Mouse (Mus musculus) ES-Bruce4 (cell line): ENCODE results near the gene Dspp. TPM values are rescaled to one million over a fixed set of nuclear protein-coding genes. Genes with fewer than 3 reads are reported as not detected.

ENCODE experiments used
- H3K27ac ChIP-seq: 2 replicates; pipeline ENCODE4 v1.5.1; 2012; ENCODE audit warnings: low read length, inconsistent platforms; ENCODE audit not compliant: insufficient read depth
- H3K27me3 ChIP-seq: 2 replicates; pipeline ENCODE4 v1.6.1; 2012; ENCODE audit warnings: mild to moderate bottlenecking, low read length, inconsistent platforms; ENCODE audit not compliant: control insufficient read depth, poor library complexity, insufficient read depth, severe bottlenecking
- H3K36me3 ChIP-seq: 2 replicates; pipeline ENCODE4 v1.6.1; 2012; ENCODE audit warnings: inconsistent platforms, mild to moderate bottlenecking, low read length, moderate library complexity; ENCODE audit not compliant: control insufficient read depth, poor library complexity, insufficient read depth, severe bottlenecking
- H3K4me1 ChIP-seq: one replicate; pipeline ENCODE4 v1.8.1; 2011; ENCODE audit warnings: low read length; ENCODE audit not compliant: control insufficient read depth, insufficient read depth
- H3K4me3 ChIP-seq: 2 replicates; pipeline ENCODE4 v1.5.1; 2011; ENCODE audit warnings: low read depth, mild to moderate bottlenecking, low read length
- H3K9ac ChIP-seq: 2 replicates; pipeline ENCODE4 v1.6.1; 2012; ENCODE audit warnings: low read depth, mild to moderate bottlenecking, inconsistent platforms; ENCODE audit not compliant: poor library complexity, severe bottlenecking
- H3K9me3 ChIP-seq: replicated peaks from 2 replicates; pipeline ENCODE4 v1.6.1; 2012; ENCODE audit warnings: mild to moderate bottlenecking, low read length, inconsistent platforms; ENCODE audit not compliant: control insufficient read depth, poor library complexity, insufficient read depth, severe bottlenecking
- CTCF ChIP-seq: IDR thresholded peaks from one replicate; pipeline ENCODE4 v1.8.1; 2011; ENCODE audit warnings: low read depth, low read length
- EP300 ChIP-seq: IDR thresholded peaks from 2 replicates; pipeline ENCODE4 v1.6.1; 2011; ENCODE audit warnings: low read depth, low read length; ENCODE audit not compliant: insufficient read depth
- POLR2A ChIP-seq: IDR thresholded peaks from one replicate; pipeline ENCODE4 v1.8.1; 2011; ENCODE audit warnings: low read length; ENCODE audit not compliant: insufficient read depth
- polyA plus RNA-seq: library from polyadenylated mRNA; stranded (reverse); fragments of >200 nt; gene quantifications from 2 replicates; pipeline ENCODE4 v1.2.4, GENCODE M21; 2011; ENCODE audit warnings: low read depth; ENCODE audit not compliant: missing spikeins, insufficient read depth, insufficient read length

Dspp gene
- polyA plus RNA-seq, 1 experiment = not detected

DNA sequence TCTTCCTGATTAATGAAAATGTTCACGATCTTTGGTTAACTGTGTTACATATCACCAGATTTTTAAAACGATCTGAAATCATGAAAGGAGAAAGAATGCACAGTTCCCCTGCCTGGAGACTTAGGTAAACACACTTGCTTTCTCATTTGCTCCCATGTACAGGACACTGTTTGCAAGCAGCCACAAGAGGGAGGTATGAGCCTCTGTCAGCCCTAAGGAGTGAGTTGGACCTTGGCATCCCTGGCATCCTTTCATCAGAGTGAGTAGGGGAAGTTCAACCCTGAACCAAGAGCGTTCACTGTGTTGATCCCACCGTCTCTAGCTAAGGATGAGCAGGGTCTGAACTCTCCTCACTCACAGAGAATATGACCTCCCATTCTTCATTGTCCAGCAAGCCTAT lies 39.0 kb upstream of the Dspp start:
- Histone ChIP-seq H3K27ac (no peak overlapping the region), H3K27me3 (no peaks in the 10 kb centered on the region), H3K4me1 (no peaks in the 10 kb centered on the region), H3K36me3 (no peaks in the 10 kb centered on the region), H3K9me3 (no peaks in the 10 kb centered on the region), H3K9ac (no peak overlapping the region), H3K4me3 (no peak overlapping the region)
- TF ChIP-seq CTCF (peak; percentile 22), POLR2A (no peak), EP300 (no peak)

DNA sequence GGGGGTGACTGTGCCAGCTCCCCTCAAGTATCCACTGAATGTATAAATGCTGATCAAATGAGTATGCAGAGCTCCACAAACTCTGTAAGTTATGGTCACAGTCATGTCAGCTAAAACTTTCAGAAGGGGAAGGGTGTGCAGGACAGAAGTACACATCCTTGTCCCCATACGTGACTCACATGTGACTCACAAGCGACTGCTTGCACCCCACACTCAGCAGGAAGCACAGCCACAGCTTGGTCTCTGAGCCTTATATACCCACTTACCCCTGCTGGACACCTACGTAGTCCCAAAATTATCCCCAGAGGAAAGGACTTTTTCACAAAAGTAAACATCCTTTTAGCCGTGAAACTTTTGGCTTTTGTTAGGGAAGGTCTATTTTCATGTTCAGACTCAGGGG lies 36.8 kb upstream of the Dspp start:
- Histone ChIP-seq H3K9me3 (no peaks in the 10 kb centered on the region), H3K4me1 (no peaks in the 10 kb centered on the region), H3K36me3 (no peaks in the 10 kb centered on the region), H3K4me3 (no peak overlapping the region), H3K27me3 (no peaks in the 10 kb centered on the region), H3K27ac (no peak overlapping the region), H3K9ac (no peak overlapping the region)
- no peak for TF ChIP-seq EP300
- TF ChIP-seq CTCF = no peak
- TF ChIP-seq POLR2A = no peak

DNA sequence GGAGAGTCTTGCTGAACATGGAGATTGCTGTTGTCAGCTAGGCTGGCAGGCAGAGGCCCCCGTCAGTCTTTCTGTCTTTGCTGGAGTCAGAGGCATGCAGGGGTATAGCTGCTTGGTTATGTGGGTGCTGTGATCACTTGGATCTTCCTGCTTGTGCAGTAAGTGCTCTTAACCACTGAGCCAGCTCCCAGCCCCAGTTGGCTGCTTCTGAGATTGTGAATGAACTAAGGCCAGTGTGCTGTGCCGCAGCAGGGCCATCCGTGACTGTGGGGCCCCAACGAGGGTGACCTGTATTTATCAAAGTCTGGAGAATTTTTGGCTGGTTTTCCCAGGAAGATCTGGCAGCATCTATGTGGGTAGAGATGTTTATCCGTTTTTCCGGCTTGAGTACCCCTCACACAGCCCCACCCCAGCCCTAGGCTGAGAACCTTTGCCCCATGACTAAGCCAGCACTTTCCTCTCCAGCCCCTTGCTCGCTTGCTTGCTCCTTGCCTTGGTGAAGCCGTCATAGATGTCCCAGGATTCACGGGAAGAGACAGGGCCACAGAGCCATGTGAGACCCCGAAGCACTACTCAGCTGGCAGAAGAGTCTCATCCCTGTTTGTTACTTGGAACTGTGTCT lies 32.5 kb upstream of the Dspp start:
- H3K9me3 ChIP-seq = no peaks in the 10 kb centered on the region
- H3K27me3 ChIP-seq = no peaks in the 10 kb centered on the region
- H3K4me1 ChIP-seq = no peaks in the 10 kb centered on the region
- no peaks in the 10 kb centered on the region for H3K36me3 ChIP-seq
- H3K4me3 ChIP-seq = no peak overlapping the region
- H3K9ac ChIP-seq = no peak overlapping the region
- TF ChIP-seq CTCF (no peak), EP300 (no peak), POLR2A (no peak)
- no peak overlapping the region for H3K27ac ChIP-seq

DNA sequence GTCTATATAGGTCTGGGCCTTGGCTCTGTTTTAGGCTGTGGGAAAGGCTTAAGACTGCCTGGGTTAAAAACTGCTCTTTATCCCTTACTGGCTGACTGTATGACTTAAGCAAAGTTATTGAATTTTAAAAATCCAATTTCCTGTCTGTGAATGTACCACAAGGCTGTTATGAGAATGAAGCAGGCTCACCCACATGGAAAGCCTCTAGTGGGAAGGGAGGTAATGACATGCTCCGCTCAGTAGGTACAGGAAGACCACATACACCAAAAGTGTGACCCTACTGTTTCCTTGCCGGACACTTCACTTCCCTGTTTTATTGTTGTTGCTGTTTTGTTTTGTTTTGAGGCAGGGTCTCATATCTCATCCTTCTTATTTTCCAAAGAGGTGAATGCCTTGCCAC lies 29.4 kb upstream of the Dspp start:
- Histone ChIP-seq H3K9me3 (no peaks in the 10 kb centered on the region), H3K4me1 (no peaks in the 10 kb centered on the region), H3K27me3 (no peaks in the 10 kb centered on the region), H3K27ac (no peak overlapping the region), H3K4me3 (no peak overlapping the region), H3K9ac (no peak overlapping the region), H3K36me3 (no peaks in the 10 kb centered on the region)
- TF ChIP-seq CTCF (no peak), EP300 (no peak), POLR2A (no peak)

DNA sequence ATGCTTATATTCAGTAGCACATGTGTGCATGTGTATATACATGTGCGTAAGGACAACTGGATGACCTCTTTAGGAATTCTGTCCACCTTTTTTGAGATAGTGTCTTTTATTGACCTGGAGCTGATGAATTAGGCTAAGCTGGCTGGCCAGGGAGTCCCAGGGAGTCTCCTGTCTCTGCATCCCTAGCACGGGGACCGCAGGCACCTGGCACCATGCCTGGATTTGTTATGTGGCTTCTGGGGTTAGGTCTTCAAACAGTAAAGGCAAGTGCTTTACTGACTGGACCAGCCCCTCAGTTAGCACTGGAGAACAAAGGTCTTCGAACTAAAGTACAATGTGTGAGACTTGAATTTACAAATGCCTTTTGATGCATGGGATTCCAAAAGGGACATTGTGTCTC lies 26.5 kb upstream of the Dspp start:
- H3K4me1 ChIP-seq = no peaks in the 10 kb centered on the region
- H3K9me3 ChIP-seq = no peaks in the 10 kb centered on the region
- no peak overlapping the region for H3K4me3 ChIP-seq
- H3K9ac ChIP-seq = no peak overlapping the region
- no peaks in the 10 kb centered on the region for H3K36me3 ChIP-seq
- no peaks in the 10 kb centered on the region for H3K27me3 ChIP-seq
- no peak overlapping the region for H3K27ac ChIP-seq
- TF ChIP-seq CTCF = no peak
- TF ChIP-seq EP300 = no peak

DNA sequence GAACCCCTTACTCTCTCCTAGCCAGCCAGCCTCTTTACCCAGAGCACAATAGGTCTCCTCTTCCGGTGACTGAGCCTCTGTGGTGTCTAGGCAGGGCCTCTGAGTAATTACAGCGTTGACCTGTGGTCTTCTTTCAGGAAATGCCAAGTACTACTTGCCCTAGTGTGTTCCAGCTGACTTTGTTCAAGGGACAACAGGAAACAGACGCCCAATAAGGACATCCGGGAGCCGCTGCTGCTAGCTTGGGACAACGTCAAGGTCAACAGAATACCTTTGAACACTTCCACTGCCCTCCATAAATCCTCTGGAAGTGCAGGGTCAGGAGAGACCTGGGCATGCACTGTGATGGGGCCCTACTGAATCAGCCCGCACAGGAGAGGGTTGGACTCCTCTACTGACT lies 21.2 kb upstream of the Dspp start:
- Histone ChIP-seq H3K36me3 (no peaks in the 10 kb centered on the region), H3K27me3 (no peaks in the 10 kb centered on the region), H3K4me1 (no peaks in the 10 kb centered on the region), H3K9me3 (no peaks in the 10 kb centered on the region), H3K27ac (no peak overlapping the region), H3K4me3 (no peak overlapping the region), H3K9ac (no peak overlapping the region)
- no peak for TF ChIP-seq POLR2A
- no peak for TF ChIP-seq CTCF
- no peak for TF ChIP-seq EP300

DNA sequence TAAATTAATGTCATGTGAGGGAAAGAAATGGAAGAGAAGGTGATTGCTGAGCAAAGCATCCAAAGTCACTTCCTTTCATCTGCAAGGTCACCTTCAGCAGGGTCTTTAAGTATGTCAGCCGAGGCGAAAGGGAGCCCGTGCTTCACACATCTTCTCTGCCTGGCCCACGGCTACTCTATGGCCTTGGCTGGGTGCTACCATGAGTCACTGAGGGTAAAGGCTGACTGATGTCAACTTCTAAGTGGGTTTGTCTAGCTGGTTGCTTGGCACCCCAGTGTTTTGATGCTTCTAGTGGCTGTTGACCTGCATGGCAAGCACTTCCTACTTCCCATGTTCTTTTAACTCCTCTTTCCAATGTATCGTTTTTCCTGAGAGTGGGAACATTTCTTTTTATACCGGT lies 20.3 kb upstream of the Dspp start:
- no peak for TF ChIP-seq EP300
- TF ChIP-seq POLR2A = no peak
- TF ChIP-seq CTCF = no peak
- H3K4me1 ChIP-seq = no peaks in the 10 kb centered on the region

More for the DNA sequence above, 20.3 kb upstream of the Dspp start:
- no peak overlapping the region for H3K4me3 ChIP-seq
- no peaks in the 10 kb centered on the region for H3K9me3 ChIP-seq
- H3K27ac ChIP-seq = no peak overlapping the region
- H3K36me3 ChIP-seq = no peaks in the 10 kb centered on the region
- H3K27me3 ChIP-seq = no peaks in the 10 kb centered on the region
- H3K9ac ChIP-seq = no peak overlapping the region
